Mouse (Mus musculus): ENCODE measurements around the gene Dtx3. TPM values are rescaled to one million over a fixed set of nuclear protein-coding genes. Genes with fewer than 3 reads are reported as not detected.

The Dtx3 gene
- polyA plus RNA-seq, 1 experiment = 159 TPM

DNA sequence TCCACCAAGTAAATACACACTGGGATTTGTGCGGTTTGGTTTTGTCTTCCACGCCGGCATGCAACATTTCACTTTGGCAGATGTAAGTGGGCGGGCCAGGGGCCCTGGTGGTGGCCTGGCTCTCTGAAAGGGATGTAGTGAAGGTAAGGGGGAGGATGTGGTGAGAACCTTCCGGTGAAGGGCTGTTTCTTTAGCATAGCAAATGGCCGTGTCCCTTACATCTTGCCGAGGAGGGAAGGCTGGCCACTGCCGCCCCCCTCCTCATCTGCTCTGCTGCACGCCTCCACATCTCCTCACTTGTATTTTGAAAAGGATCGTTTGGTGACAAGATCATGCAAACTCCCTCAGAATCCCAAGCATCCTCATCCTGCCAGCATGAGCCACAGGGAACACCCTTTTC is 30.2 kb upstream of the Dtx3 start:
- 38% methylated on average over 10 of the region's 10 CpGs for WGBS
- TF ChIP-seq CTCF (IDR thresholded peaks at IDR 0.05; ENCODE audit: insufficient read depth, low read depth, low read length) (no peak), POLR2A (IDR thresholded peaks at IDR 0.05; ENCODE audit: insufficient read depth, low read depth, low read length) (no peak)
- Histone ChIP-seq H3K4me1 (ENCODE audit: control insufficient read depth, insufficient read depth, low read length) (peaks cover 7% of the 10 kb centered on the region), H3K4me3 (ENCODE audit: insufficient read depth, low read depth, low read length) (no peak overlapping the region), H3K27ac (ENCODE audit: insufficient read depth, low read depth, low read length) (no peak overlapping the region)

DNA sequence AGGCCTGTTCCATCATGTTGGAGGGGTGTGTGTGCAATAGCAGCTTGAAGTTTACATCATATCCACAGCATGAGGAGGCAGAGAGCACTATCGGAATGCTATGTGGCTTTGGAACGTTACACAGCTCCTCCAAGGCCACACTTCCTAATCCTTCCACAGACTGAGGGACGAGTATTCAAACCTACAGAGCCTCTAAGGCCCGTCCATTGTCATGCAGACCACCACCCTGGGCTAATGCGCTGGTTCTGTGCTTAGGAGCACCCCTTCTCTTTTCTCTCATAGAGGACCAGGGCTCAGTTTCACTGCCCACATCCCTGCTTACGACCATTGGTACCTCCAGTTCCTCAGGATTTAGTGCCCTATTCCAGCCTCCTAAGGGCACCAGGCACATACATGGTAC is 29.7 kb upstream of the Dtx3 start:
- TF ChIP-seq POLR2A (IDR thresholded peaks at IDR 0.05; ENCODE audit: insufficient read depth, low read depth, low read length) (no peak), CTCF (IDR thresholded peaks at IDR 0.05; ENCODE audit: insufficient read depth, low read depth, low read length) (no peak)
- Histone ChIP-seq H3K4me3 (ENCODE audit: insufficient read depth, low read depth, low read length) (no peak overlapping the region), H3K27ac (ENCODE audit: insufficient read depth, low read depth, low read length) (no peak overlapping the region), H3K4me1 (ENCODE audit: control insufficient read depth, insufficient read depth, low read length) (peaks cover 7% of the 10 kb centered on the region)
- 57% methylated on average over 6 of the region's 6 CpGs for WGBS

DNA sequence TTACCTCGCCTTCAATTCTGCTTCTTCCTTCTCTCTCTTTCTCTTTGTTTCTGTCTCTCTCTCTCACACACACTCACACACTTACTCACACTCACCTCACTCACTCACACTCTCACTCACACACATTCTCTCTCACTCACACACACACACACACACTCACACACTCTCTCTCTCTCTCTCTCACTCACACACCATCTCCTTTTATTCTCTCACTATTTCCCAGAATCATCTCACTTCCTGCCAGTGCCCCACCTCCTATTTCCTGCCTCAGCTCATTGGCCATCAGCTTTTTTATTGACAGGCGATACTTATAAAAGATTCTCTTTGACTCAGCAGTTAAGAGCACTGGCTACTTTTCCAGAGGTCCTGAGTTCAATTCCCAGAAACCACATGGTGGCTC is 22.8 kb upstream of the Dtx3 start:
- Histone ChIP-seq H3K4me1 (ENCODE audit: control insufficient read depth, insufficient read depth, low read length) (no peaks in the 10 kb centered on the region), H3K4me3 (ENCODE audit: insufficient read depth, low read depth, low read length) (no peak overlapping the region), H3K27ac (ENCODE audit: insufficient read depth, low read depth, low read length) (no peak overlapping the region)
- TF ChIP-seq POLR2A (IDR thresholded peaks at IDR 0.05; ENCODE audit: insufficient read depth, low read depth, low read length) = no peak
- 93% methylated on average over 2 of the region's 2 CpGs for WGBS

DNA sequence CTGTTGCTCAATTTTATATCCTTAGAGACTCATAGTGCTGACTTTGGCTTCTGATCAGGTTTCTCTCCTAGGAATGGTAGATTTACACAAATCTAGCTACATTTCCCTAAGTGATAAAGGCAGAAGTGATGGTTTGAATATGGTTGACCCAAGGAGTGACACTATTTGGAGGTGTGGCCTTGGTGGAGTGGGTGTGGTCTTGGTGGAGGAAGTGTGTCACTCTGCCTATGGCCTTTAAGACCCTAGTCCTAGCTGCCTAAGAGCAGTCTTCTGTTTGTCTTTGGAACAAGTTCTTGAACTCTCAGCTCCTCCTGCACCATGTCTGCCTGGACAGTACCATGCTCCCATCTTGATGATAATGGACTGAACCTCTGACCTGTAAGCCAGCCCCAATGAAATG is 21.6 kb upstream of the Dtx3 start:
- TF ChIP-seq CTCF (IDR thresholded peaks at IDR 0.05; ENCODE audit: insufficient read depth, low read depth, low read length) (no peak), POLR2A (IDR thresholded peaks at IDR 0.05; ENCODE audit: insufficient read depth, low read depth, low read length) (no peak)
- Histone ChIP-seq H3K4me1 (ENCODE audit: control insufficient read depth, insufficient read depth, low read length) (no peaks in the 10 kb centered on the region), H3K27ac (ENCODE audit: insufficient read depth, low read depth, low read length) (no peak overlapping the region), H3K4me3 (ENCODE audit: insufficient read depth, low read depth, low read length) (no peak overlapping the region)

DNA sequence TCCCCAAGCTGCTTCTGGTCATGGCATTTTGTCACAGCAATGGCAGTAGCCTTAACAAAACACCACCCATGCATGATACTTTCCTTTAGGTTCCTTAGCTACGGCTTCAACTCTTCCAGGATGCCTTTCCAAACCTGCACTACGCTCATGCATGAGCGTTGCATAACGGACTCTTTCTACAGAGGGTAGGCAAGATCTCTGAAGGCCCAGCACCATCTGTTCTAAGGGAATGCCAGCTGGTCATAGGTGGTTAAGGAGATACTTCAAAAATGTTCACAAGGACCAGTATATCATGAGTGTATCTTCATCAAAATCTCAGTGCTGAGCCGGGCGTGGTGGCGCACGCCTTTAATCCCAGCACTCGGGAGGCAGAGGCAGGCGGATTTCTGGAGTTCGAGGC is 20.9 kb upstream of the Dtx3 start:
- 98% methylated on average over 11 of the region's 11 CpGs for WGBS
- TF ChIP-seq POLR2A (IDR thresholded peaks at IDR 0.05; ENCODE audit: insufficient read depth, low read depth, low read length) (no peak), CTCF (IDR thresholded peaks at IDR 0.05; ENCODE audit: insufficient read depth, low read depth, low read length) (no peak)
- Histone ChIP-seq H3K4me3 (ENCODE audit: insufficient read depth, low read depth, low read length) (no peak overlapping the region), H3K4me1 (ENCODE audit: control insufficient read depth, insufficient read depth, low read length) (0 out of 2 replicates have a peak, but pooled peaks cover 2% of the 10 kb centered on the region), H3K27ac (ENCODE audit: insufficient read depth, low read depth, low read length) (no peak overlapping the region)

DNA sequence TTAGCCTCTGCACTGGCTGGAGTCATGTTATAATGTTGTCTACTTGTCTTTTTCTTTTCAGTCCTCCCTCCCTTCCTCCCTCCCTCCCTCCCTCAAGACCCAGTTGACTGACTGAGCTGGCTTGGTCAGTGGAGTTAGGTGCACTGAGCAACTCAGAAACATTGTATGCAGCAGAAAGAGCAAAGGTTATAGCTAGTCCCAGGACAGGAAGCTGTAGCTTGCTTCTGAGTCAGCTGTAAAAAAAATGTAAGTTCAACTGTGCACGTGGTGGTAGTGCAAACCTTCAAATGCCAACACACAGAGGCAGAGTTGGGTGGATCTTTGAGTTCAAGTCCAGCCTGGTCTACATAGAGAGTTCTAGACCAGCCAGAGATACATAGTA is 18.9 kb upstream of the Dtx3 start:
- Histone ChIP-seq H3K27ac (ENCODE audit: insufficient read depth, low read depth, low read length) (no peak overlapping the region), H3K4me1 (ENCODE audit: control insufficient read depth, insufficient read depth, low read length) (peaks cover 10% of the 10 kb centered on the region), H3K4me3 (ENCODE audit: insufficient read depth, low read depth, low read length) (no peak overlapping the region)
- WGBS = 59% methylated on average over 1 of the region's 1 CpGs
- TF ChIP-seq CTCF (IDR thresholded peaks at IDR 0.05; ENCODE audit: insufficient read depth, low read depth, low read length) (no peak), POLR2A (IDR thresholded peaks at IDR 0.05; ENCODE audit: insufficient read depth, low read depth, low read length) (no peak)

DNA sequence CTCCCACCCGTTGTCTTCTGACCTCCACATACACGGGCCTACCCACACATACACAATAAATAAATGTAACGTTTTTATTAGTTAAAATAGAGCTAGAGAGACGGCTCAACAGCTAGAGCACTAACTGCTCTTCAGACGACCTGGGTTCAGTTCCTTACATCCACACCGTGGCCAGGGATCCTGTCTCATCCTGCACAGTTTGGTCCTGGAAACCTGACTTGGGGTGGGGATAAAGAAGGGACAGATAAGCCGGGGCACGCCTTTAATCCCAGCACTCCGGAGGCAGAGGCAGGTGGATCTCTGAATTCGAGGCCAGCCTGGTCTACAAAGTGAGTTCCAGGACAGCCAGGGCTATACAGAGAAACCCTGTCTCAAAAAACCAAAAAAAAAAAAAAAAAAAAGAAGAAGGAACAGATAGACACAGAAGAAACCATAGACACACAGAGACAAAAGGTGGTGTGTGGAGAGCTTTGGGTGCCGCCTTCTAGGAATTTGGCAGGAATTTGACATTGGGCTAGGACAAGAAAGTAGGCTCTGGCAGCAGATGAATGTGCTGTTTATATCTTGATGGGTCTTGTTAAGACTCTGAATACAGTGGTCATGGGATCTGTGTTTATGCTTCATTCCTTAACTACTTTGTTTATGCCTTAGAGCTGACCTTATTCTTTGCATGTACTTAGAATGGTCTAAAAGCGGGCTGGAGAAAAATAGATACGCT is 18.3 kb upstream of the Dtx3 start:
- TF ChIP-seq CTCF (IDR thresholded peaks at IDR 0.05; ENCODE audit: insufficient read depth, low read depth, low read length) = no peak
- no peak for TF ChIP-seq POLR2A (IDR thresholded peaks at IDR 0.05; ENCODE audit: insufficient read depth, low read depth, low read length)
- WGBS = 81% methylated on average over 13 of the region's 13 CpGs
- H3K4me3 ChIP-seq (ENCODE audit: insufficient read depth, low read depth, low read length) = no peak overlapping the region

DNA sequence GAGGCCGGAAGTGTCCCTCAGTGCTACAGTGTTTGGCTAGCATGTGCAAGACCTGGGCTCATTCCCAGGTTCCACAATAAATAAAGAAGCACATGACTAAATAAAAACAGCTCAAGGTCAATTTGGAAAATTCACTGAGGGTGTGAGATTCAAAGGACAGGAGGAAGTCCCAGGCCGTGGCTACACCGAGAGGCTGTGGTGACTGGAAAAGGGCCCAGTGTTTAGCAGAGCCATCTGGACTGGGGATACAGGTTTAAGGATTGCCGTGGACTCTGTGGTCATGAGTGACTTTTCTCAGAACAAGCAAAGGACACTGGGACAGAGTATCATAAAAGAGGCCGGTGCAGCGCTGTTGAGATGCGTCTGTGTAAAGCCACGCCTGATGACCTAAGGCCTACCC is 17.7 kb upstream of the Dtx3 start:
- Histone ChIP-seq H3K4me1 (ENCODE audit: control insufficient read depth, insufficient read depth, low read length) (peaks cover 19% of the 10 kb centered on the region), H3K4me3 (ENCODE audit: insufficient read depth, low read depth, low read length) (no peak overlapping the region), H3K27ac (ENCODE audit: insufficient read depth, low read depth, low read length) (no peak overlapping the region)
- no peak for TF ChIP-seq POLR2A (IDR thresholded peaks at IDR 0.05; ENCODE audit: insufficient read depth, low read depth, low read length)
- no peak for TF ChIP-seq CTCF (IDR thresholded peaks at IDR 0.05; ENCODE audit: insufficient read depth, low read depth, low read length)
- WGBS = 90% methylated on average over 8 of the region's 8 CpGs

More for the DNA sequence above, 18.3 kb upstream of the Dtx3 start:
- no peak overlapping the region for H3K27ac ChIP-seq (ENCODE audit: insufficient read depth, low read depth, low read length)
- peaks cover 14% of the 10 kb centered on the region for H3K4me1 ChIP-seq (ENCODE audit: control insufficient read depth, insufficient read depth, low read length)

DNA sequence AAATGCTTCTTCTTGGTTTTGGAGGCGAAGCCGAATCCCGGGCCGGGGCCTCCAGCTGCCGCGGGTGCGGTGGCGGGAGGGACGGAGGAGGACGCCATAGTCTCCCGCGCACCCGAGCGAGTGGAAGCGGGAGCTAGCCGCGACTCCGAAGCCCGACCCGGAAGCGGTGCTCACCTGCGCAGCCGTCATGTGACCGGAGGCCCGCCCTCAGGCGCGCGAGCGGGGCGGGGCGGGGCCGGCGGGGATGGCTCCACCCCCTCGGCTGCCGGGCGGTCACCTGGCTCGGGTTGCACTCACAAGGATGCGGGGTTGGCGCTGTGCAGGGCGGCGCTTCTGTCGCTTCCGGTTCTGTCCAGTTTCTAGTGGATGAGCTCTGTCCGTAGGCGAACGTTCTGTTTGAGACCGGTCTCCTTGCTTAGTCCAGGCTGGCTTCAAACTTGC is 15.9 kb upstream of the Dtx3 start, which contains the start of gene Pip4k2c:
Gene Pip4k2c, minus strand, starts transcription at position 172 of the 441 bp plus-strand sequence.
- Histone ChIP-seq H3K27ac (ENCODE audit: insufficient read depth, low read depth, low read length) (peak within 1 kb of the TSS; percentile 91), H3K4me1 (ENCODE audit: control insufficient read depth, insufficient read depth, low read length) (peaks cover 22% of the 10 kb centered on the region), H3K4me3 (ENCODE audit: insufficient read depth, low read depth, low read length) (peak within 1 kb of the TSS; percentile 80)
- TF ChIP-seq CTCF (IDR thresholded peaks at IDR 0.05; ENCODE audit: insufficient read depth, low read depth, low read length) (no peak), POLR2A (IDR thresholded peaks at IDR 0.05; ENCODE audit: insufficient read depth, low read depth, low read length) (peak; percentile 61; the same call in 1 of the 2 replicates)
- under 1% methylated on average over 47 of the region's 47 CpGs for WGBS

Data from olfactory bulb, adult 2 months (tissue).